Mouse (Mus musculus) ZHBTc4 (cell line): ENCODE results near the gene Casr.

Source experiments
- DNase-seq: peaks from one replicate; pipeline ENCODE4 v3.0.0-alpha.2; 2011; ENCODE audit warnings: low read depth, low spot score

The Casr gene

DNA sequence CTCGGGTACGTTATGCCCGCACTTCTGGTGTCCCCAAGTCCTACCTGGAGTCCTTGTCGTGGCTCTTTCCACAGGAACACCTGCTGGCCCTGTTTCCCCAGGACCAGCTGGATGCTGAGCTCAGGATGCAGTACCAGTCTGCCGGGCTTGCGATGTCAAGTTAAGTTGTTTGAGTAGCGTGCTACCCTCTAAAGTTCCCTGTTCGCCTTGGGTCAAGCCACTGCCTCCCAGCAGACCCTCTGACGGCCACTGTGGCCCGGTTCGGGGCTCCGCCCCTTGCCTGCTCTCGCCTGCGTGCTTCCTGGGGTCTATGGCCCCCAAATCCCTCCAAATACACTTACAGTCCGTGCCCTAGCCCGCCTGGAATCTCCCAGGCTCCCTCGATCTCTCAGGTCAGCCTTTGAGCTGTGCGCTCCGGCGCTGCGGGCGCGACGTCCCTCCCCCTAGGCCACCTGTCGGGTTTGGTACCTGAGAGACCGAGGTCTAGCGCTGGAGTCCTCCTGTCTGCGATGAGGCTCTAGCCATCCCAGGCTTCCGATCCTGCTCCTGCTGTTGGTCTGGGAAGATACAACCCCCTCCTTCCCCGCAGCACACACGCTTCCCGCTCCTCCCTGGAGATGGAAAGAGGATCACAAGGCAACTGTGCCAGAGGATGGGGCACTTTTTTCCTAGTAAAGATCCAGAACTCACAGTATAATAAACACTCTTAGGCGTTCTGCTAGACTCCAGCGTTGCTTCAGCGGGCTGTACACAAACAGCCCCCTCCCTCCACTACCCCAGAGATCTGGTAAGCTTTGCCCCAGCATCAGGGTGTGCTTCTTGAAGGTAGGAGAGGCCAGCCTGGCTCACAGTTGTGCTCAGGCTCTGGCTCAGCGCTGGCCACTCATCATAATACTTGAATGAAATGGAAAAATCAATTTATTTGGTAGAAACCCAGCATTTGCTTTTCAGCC, at the start of gene Casr:
Casr (minus strand) TSS at position 756 of the 953 bp plus-strand sequence.
- DNase-seq, result peak; percentile 36

DNA sequence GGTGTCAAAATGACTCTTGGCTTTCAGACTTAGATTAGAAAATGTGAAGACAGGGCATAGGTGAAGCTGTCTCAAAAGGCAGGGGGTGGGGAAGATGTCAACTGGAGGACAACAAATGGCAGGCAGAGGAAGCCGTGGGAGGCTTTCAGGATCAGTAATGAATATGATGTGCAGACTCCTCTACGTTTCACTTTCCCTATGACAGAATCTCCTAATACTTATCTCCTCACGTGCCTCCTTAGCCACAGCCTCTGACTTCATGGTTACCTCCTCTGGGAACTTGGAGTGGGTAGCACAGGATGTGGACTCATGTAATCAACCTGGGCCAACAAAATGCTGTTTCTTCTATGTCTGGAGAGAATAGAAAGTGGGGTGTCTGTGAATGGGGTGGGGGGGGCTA, 40.7 kb upstream of the Casr start:
- no peak for DNase-seq

GRCm38 (mm10) chr16:36598265-36598664, 36.3 kb upstream of the Casr start:
- peak; percentile 9 for DNase-seq

DNA sequence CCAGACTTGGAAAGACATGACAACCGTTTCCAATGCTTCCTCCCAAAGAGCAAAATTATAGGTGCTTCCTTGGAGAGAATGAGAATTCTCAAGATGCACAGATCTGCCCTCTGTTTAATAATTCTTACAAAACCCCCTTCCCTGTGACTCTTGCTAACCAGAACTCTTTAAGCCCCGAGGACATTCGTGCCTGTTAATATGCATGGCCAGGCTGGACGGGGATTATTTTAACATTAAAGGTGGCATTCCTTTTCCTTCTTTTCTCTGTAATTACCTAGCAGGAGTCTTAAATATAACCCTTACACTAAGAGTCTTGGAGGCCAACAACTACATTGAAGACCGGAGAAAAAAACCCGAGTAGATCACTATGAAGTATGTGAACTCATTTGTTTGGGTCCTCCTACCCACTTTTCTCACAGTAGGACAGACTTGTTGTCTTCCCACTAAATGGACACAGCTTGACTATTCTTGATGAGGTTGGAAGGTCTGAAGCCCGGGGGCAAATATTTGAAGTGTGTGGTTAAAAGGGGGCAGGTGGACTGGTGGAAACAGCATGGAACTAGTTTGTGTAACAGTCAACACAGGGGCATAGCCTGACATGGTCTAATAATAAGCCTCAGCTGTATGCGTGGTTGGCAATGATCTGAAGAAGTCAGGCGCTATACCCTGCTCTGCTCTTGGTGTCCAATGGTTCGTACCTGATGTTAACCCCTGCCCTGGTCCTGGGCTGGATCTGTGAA, 34.9 kb upstream of the Casr start:
- no peak for DNase-seq

GRCm38 (mm10) chr16:36589898-36590297, 28.0 kb upstream of the Casr start:
- no peak for DNase-seq

DNA sequence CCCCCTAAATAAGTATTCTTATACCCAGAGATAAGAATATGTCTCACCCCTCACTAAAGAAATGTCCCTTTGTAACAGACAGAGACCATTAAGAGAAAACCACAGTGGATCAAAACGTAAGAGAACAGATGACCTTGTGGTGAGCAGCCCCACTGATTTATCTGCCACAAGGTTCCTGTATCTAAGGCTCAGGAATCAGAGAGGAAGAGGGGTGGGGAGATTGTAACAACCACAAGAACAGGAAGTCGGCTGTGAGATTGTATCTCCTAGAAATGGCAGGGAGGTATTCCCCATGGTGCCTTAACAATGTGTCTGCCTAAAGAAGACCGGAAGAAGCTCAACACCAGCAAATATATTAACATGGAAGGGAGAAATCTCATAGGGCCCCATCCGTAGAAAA, 26.0 kb upstream of the Casr start:
- no peak for DNase-seq

DNA sequence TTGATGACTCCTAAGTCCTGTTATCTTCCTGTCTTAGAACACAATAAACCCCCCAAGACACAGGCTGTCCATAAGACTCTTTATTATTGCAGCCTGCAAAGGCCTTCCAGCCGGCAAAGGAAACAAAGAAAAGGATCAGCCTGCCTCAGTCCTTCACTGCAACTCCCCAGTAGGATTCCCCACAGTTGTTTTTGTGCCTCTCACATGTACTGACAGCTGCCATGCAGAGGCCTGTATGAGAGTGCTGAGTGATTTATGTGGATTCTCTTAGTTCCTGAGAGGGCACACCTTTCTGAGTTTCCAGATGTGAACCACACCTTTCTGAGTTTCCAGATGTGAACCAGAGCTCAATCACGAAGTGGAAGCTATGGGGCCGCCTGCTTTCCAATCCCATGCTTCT, 20.1 kb upstream of the Casr start:
- DNase-seq, result no peak

DNA sequence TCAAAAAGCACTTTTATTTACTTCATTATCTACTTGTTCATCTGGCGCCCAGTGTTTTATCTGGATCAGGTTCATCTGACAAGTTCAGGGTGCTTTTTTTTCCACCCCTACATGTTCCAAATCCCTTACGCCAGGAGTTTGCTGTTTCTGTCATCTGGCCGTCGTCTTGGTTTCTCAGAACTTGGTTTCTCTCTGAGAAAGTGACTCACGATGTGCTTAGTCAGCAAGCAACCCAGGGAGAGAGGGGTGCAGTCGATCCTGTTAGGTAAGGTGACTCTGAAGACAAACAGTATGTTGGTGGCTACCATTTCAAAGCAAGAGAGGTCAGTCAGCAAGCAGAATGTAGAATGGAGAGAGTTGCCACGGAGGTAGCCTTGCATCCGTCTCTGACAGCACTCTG, 10.0 kb upstream of the Casr start:
- no peak for DNase-seq

DNA sequence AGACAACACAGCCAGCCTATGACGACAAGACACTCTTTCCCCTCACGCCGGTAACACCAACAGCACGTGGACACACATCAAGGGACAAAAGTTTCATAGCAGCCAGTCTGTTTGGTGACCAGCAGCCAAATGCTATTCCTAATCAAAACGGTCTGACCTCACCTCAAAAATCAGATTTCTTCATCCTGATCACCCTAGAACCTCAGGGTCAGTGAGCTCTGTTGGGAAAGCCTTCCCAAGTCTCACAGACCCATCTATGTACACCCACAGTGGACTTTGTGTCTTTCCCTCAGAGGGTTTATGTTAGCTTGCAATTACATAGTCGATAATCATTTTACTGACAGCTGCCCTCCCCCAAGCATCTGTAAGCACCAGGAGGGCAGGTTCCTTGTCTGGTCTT, 2.4 kb downstream of the Casr start:
- DNase-seq, result no peak

- DNase-seq, result no peak
Observed at GRCm38 (mm10) chr16:36555672-36556165, 6.2 kb downstream of the Casr start.

- peak; percentile 47 for DNase-seq
Observed at GRCm38 (mm10) chr16:36553624-36554023, 8.3 kb downstream of the Casr start.

DNA sequence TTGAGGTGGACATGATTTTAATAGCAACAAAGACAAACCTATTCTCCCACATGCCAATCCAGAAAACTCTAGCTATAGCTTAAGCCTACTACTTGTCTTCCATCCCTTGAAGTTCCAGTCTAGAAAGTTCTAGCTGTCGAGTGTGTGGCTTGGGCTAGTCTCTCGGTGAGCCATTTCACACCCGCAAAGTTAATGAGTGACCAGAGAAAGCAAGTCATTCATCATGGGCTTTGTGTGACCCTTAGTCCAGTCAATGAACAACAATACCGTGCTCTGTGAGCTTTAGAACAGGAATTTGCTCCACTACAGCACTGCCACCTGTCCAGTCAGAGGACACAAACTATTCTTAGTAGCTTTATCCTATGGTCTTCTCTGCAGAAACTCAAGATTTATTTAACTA, 16.6 kb downstream of the Casr start:
- DNase-seq, result no peak

GRCm38 (mm10) chr16:36543091-36543490, 18.9 kb downstream of the Casr start:
- DNase-seq, result no peak

GRCm38 (mm10) chr16:36540834-36541233, 21.1 kb downstream of the Casr start:
- DNase-seq, result no peak

DNA sequence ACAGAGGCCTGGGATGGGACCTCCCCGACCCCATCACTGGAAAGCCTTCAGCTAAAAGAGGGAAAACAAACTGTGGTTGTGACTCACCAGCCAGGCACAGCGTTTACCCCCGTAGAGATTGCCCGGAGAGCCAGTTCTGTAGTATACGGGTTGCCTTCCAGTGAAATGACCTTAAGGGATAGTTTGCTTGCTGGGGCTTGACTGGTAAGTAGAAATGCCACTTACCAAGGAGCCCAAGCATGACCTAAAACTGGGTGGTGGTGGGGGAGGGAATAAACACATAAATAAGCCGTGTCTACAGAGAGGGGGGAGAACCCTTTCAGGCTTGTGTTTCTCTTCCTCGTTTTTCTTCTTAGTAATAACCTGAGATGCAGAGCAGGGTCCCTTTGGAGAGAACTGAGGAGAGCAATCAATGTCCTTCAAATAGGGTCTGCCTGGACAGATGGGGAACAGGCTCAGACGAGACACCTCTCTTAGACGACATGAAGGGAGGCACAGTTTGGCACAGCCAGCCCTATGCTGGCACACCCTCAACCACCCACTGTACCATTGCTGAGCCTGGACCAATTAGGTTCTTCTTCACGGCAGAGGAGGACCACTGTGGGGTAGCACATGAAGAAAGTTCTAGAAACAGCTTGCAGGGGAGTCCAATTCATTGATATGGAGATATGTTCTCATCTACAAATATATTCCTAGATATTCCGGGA, 28.8 kb downstream of the Casr start:
- DNase-seq, result no peak

DNA sequence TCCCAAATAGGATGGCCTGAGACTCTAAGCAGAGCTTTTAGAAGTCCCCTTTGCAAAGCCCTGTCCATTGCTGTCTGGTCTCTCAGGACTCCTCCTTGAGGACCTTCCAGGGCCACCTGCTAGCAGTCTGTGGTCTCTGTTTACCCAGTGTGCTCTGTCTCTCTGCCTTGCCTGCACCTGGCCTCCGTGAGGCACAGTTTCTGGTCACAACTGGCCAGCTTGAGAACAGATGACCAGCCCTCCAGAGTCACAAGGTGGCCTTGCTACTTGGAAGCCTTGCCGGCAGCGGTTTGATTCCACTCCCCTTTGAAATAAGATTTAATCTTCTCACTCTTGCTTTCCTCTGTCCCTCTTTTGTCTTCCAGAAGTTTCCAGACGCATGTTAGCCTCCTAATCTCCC, 29.9 kb downstream of the Casr start:
- no peak for DNase-seq

DNA sequence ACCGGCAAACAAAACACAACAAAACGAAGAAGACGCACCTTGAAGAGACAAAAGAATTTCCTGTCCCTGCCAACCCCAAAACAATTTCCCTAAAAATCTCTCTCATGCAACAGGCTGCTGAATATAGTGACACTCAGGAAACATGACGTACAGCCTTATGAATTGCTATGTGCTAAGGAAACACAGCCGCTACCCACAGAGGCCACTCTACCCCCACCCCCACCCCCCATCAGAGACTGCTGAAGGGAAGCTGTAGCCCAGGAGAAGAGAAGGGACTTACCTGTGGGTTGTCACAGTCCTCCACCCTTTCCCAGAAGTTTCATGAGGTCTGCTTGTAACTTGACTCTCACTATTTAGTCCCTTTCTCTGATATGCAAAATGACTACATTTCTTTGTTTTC, 30.3 kb downstream of the Casr start:
- peak; percentile 21 for DNase-seq

DNA sequence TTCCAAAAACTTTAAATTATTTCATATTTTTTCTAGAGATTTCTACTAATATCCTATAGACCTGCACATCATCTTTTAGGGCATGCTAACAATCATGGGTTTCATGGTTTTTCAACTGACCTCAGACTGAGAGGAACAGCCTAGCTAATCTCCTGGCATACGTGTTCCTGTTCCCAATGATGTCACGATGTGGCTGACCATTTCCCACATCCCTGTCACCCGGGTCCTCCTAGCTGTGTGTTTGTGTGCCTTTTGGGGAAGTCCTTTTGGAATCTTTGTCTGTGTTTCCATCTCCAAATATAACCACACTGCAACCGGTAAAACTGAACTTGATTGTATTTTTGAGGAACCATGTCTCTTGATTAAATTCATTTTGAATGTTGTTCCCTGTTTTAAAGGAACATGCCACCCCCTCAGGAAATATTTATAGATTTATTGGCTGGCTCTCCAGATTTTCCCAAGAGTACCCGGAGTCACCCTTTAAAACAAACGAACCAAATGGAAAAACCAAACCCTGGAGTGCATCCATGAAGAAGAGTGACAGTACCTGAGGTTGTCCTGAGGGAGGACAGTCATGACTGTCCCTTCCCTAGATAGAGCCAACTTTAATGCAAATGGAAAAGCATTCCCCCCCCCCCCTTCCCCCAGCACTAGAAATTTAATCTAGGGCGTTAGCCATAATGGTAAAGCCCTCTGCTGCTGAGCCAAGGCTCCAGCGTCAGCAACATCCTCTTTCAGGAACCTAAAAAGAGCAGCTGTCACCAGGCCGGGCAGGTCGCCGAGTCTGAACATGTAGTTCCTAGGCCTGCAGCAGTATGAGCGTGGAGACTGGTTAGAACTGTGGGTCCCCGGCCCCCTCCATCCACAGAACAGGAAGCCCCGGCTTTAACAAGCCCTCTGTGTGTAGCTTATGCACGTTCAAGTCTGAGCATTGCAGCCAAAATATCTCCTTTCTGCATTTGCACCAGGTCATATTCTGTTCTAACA, 31.1 kb downstream of the Casr start:
- peak; percentile 15 for DNase-seq

- no peak for DNase-seq
Observed at GRCm38 (mm10) chr16:36528822-36529221, 33.1 kb downstream of the Casr start.

- DNase-seq, result no peak
Observed at GRCm38 (mm10) chr16:36526596-36527282, 35.2 kb downstream of the Casr start.
